Mouse (Mus musculus): ENCODE data around the gene Fam32a. TPM values are rescaled to one million over a fixed set of nuclear protein-coding genes. Genes with fewer than 3 reads are reported as not detected.

The Fam32a gene
- 65.6 and 77.9 TPM in 2 replicates for polyA plus RNA-seq (2012; ENCODE audit: low replicate concordance)

DNA sequence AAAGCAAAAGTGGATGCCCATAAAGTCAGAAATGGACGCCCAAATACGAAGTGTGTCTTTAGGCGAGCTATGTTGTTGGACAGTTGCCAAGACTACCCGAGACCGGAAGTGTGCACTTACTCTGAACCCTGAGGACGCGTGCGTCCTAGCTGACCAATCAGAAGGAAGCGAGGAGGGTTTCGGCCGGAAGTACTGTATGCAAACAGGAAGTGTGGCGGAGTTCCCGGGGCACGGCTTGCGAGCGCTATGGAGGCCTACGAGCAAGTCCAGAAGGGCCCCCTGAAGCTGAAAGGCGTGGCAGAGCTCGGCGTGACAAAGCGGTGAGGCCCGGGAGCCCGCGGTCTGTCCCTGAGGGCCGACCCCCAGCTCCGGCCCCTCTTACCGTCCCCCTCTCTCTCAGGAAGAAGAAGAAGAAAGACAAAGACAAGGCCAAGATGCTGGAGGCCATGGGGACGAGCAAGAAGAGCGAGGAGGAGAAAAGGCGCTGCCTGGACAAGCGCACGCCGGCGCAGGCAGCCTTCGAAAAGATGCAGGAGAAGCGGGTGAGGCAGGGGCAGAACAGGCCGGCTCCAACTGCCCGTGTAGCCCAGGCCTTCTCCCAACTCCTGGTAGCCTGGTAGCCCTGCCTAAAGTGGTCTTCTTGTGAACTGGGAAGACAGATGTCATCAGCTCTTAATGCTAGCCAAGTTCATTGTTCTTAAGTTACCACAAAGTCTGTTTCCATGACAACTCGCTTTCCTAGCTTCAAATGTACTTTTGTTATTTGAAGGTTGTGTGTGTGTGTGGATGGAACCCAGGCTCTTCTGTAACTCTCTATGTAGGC lies at the start of gene Fam32a:
Gene Fam32a, plus strand, starts transcription at position 190 of the 823 bp plus-strand sequence.

DNA sequence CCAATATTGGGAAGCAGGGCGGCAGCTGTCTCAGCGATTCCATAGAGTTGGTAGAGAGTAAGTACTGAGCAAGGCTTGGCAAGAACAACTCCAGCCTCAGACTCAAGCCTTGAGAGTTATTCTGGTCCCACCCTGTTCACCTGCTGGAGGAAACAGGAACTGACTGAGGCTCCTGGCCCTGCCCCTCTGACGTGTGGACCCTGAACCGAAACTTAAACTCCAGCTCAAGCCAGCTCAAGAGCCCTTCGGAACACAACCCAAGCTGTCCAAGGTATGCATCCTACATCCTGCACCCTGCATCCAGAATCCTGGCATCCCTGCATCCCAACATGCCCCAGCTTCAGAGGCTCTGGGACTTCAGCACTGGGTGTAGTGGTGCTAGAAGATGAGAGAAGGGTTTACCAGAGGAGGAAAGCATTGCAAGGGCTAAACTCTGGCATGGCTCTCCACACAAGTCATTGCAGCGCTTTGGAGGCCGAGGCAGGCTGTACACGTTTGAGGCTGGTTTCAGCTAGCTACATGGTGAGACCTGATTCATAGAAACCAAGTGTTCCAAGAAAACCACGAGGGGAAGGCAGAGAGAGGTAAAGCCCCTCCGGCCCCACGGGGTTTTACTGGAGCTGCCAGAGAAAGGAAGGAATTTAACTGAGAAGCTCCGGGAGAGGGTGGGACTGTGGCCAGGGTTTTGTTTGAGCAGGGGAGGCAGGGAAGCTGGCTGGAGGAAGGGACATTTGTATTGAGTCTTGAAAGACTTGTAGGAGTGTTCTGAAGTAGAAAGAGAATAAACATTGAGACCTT lies 29.9 kb upstream of the Fam32a start, which contains the start of gene Hsh2d:
Gene Hsh2d, plus strand, starts transcription at position 222 of the 798 bp plus-strand sequence.

DNA sequence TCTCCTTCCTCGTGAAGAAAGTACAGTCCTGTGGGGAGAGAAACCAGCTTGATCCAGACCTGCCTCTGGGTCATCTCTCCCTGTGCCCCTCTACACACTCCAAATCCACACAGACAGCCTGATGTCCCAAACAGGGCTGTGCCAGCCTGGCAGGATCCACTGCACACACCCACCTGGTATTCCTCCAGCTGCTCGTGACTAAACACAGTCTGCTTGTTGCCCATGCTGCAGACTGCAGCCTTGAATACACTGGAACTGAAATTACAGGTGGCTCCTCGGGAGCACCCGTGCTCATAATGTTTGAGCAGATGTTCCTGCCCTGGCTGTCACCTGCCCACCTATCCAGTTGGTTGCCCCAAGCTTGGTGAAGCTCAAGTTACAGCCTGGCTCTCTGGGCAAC lies 6.8 kb upstream of the Fam32a start, which contains the start of gene Cib3:
Gene Cib3, minus strand, starts transcription at position 87 of the 400 bp plus-strand sequence.

DNA sequence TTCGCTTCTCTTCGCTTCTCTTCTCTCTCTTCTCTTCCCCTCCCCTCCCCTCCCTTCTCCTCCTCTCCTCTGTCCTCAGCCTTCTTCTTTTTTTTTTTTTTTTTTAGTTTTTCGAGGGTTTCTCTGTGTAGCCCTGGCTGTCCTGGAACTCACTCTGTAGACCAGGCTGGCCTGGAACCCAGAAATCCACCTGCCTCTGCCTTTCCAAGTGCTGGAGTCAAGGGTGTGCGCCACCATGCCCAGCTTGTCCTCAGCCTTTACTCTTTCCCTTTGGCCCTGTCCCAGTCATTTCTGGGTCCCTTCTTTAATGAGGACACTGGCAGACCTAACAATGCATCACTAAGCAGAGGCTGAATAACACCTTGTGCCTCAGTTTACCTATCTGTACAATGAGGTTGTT lies 6.0 kb upstream of the Fam32a start, which contains the start of gene Gm11034:
Gene Gm11034, minus strand, starts transcription at position 101 of the 400 bp plus-strand sequence.

DNA sequence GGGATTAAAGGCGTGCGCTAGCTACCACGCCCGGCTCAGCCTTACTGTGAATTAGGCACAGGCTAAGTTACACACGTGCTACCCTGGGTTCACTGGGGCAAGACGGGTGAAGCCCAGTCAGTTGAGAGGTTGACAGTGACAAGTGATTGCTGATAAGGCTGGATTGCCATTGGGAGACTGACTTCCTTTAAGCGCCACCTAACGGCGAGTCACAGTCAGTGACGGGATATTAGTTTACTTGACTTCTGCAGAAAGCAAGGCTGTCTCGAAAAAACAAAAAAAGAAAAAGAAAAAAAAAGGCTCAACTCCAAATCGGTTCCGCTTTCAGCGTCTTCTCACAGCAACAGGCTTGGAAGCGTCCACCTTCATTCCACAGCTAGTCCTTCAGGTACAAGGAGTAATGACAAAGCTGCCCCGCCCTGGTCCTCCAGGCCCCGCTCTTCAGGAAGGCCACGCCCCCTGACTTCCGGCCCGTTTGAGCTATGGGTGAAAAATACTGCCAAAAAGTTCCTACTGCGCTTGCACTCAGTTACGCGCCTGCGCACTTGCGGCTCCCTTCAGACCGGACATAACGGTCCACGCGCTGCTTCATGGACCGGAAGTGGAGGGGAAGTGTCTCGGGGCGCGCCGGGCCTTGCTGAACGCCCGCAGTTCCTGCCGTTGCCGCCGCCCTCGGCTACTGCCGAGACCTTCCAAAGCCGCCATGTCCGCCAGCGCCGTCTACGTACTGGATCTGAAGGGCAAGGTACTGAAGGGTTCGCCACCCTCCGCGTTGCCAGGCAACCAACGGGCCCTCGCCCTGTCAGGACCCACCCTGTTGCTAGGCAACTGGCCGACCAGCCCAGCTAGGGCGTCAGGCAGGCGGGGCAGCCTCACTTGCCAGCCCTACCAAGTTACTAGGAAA lies 20.2 kb downstream of the Fam32a start, which contains the start of gene Ap1m1:
Gene Ap1m1, plus strand, starts transcription at position 520 of the 904 bp plus-strand sequence.

Other genes starting within 250 kb of the Fam32a start
- gene Cyp4f18, start 210.1 kb upstream of the Fam32a start, polyA plus RNA-seq (2012; ENCODE audit: low replicate concordance): 92.5 and 349 TPM in 2 replicates
- gene Olfr372, start 178.5 kb upstream of the Fam32a start, polyA plus RNA-seq (2012; ENCODE audit: low replicate concordance): 0.03 and 0.21 TPM in 2 replicates
- 0.02 TPM in 1 of 2 replicates, not detected in the other for gene Olfr373, start 136.6 kb upstream of the Fam32a start, polyA plus RNA-seq (2012; ENCODE audit: low replicate concordance)
- 0.03 TPM in 1 of 2 replicates, not detected in the other for gene Olfr374, start 112.7 kb upstream of the Fam32a start, polyA plus RNA-seq (2012; ENCODE audit: low replicate concordance)
- 99.2 and 159 TPM in 2 replicates for gene Tpm4, start 84.8 kb upstream of the Fam32a start, polyA plus RNA-seq (2012; ENCODE audit: low replicate concordance)
- gene Rab8a, start 58.5 kb upstream of the Fam32a start, polyA plus RNA-seq (2012; ENCODE audit: low replicate concordance): 40.5 and 70.4 TPM in 2 replicates
- gene Hsh2d, start 30.1 kb upstream of the Fam32a start, polyA plus RNA-seq (2012; ENCODE audit: low replicate concordance): 17.8 and 47.2 TPM in 2 replicates
- 0.17 TPM in 1 of 2 replicates, not detected in the other for gene Cib3, start 6.9 kb upstream of the Fam32a start, polyA plus RNA-seq (2012; ENCODE audit: low replicate concordance)
- not detected in 2 replicates for gene Gm11034, start 6.1 kb upstream of the Fam32a start, polyA plus RNA-seq (2012; ENCODE audit: low replicate concordance)
- 236 and 295 TPM in 2 replicates for gene Ap1m1, start 20.3 kb downstream of the Fam32a start, polyA plus RNA-seq (2012; ENCODE audit: low replicate concordance)
- 27.7 and 49.2 TPM in 2 replicates for gene Gm10282, start 85.5 kb downstream of the Fam32a start, polyA plus RNA-seq (2012; ENCODE audit: low replicate concordance)
- gene Klf2, start 99.3 kb downstream of the Fam32a start, polyA plus RNA-seq (2012; ENCODE audit: low replicate concordance): 711 and 2,389 TPM in 2 replicates
- gene Eps15l1, start 201.7 kb downstream of the Fam32a start, polyA plus RNA-seq (2012; ENCODE audit: low replicate concordance): 10.6 and 23.1 TPM in 2 replicates
- gene Calr3, start 224.1 kb downstream of the Fam32a start, polyA plus RNA-seq (2012; ENCODE audit: low replicate concordance): not detected in 2 replicates
- 2.7 and 3.9 TPM in 2 replicates for gene 1700030K09Rik, start 224.2 kb downstream of the Fam32a start, polyA plus RNA-seq (2012; ENCODE audit: low replicate concordance)

Data from hematopoietic multipotent progenitor cell, adult 10-12 weeks (in vitro differentiated cells).